Mouse (Mus musculus) kidney, embryonic 14.5 days (tissue): Measurements from ENCODE around the gene 1700008O03Rik. TPM values are rescaled to one million over a fixed set of nuclear protein-coding genes. Genes with fewer than 3 reads are reported as not detected.

ENCODE experiments used
- ATAC-seq: fragments of 200-750 bp; cut with Nextera tagmentation; 2 replicates; pipeline ENCODE4 v1.8.0; 2017; ENCODE audit warnings: moderate number of reproducible peaks, mild to moderate bottlenecking, moderate TSS enrichment, moderate library complexity; ENCODE audit not compliant: low FRiP score, low TSS enrichment
- H3K27ac ChIP-seq: fragments of 300-500 bp; sonication (generic); 2 replicates; pipeline ENCODE4 v1.5.1; 2014; ENCODE audit warnings: low read depth, mild to moderate bottlenecking, low read length, moderate library complexity, mixed read lengths
- H3K27me3 ChIP-seq: fragments of 300-500 bp; sonication (generic); 2 replicates; pipeline ENCODE4 v1.6.1; 2014; ENCODE audit warnings: mild to moderate bottlenecking, low read length; ENCODE audit not compliant: control insufficient read depth, insufficient read depth
- H3K36me3 ChIP-seq: fragments of 300-500 bp; sonication (generic); 2 replicates; pipeline ENCODE4 v1.6.1; 2014; ENCODE audit warnings: low read length, mixed read lengths; ENCODE audit not compliant: control insufficient read depth, insufficient read depth
- H3K4me1 ChIP-seq: fragments of 300-500 bp; sonication (generic); 2 replicates; pipeline ENCODE4 v1.6.1; 2014; ENCODE audit warnings: low read length, mixed read lengths; ENCODE audit not compliant: control insufficient read depth, insufficient read depth
- H3K4me2 ChIP-seq: fragments of 300-500 bp; sonication (generic); replicated peaks from 2 replicates; pipeline ENCODE4 v1.6.1; 2014; ENCODE audit warnings: low read depth, mild to moderate bottlenecking, low read length
- H3K4me3 ChIP-seq: fragments of 300-500 bp; sonication (generic); 2 replicates; pipeline ENCODE4 v1.5.1; 2014; ENCODE audit warnings: mild to moderate bottlenecking, low read length
- H3K9ac ChIP-seq: fragments of 300-500 bp; sonication (generic); 2 replicates; pipeline ENCODE4 v1.6.1; 2014; ENCODE audit warnings: low read depth, mild to moderate bottlenecking, low read length, moderate library complexity
- H3K9me3 ChIP-seq: fragments of 300-500 bp; sonication (generic); 2 replicates; pipeline ENCODE4 v1.6.1; 2016; ENCODE audit warnings: low read length; ENCODE audit not compliant: control insufficient read depth
- WGBS: fragments of 180-500 bp; shearing (Covaris S2); extraction: QIAGEN DNeasy Blood & Tissue Kit; methylation state at CpG from one replicate; pipeline ENCODE4 v1.1.7; 2014; 5-methylcytosine and 5-hydroxymethylcytosine counted together
- polyA plus RNA-seq: library from polyadenylated mRNA; unstranded; fragments of >200 nt; fragmentation: Nextera tagmentation; extraction: Ambion mirVana; gene quantifications from 2 replicates; pipeline ENCODE4 v1.2.1, GENCODE M21; 2014

The 1700008O03Rik gene
- polyA plus RNA-seq, 1 experiment from 2014 or later, result 1.0 TPM

GRCm38 (mm10) chr7:44341714-44342113, 43.9 kb downstream of the 1700008O03Rik start:
- WGBS, result 76% methylated on average over 5 of the region's 5 CpGs
- H3K27ac ChIP-seq, result no peak overlapping the region
- H3K36me3 ChIP-seq, result no peaks in the 10 kb centered on the region
- ATAC-seq, result no peak
- no peaks in the 10 kb centered on the region for H3K9me3 ChIP-seq
- 0 out of 2 replicates have a peak, but pooled peaks cover 7% of the 10 kb centered on the region for H3K4me1 ChIP-seq
- peaks cover 38% of the 10 kb centered on the region for H3K27me3 ChIP-seq
- no peak overlapping the region for H3K4me3 ChIP-seq
- no peak overlapping the region for H3K9ac ChIP-seq
- no peak overlapping the region for H3K4me2 ChIP-seq

- 76% methylated on average over 10 of the region's 10 CpGs for WGBS
These were observed 44.5 kb downstream of the 1700008O03Rik start for GRCm38 (mm10) chr7:44341119-44341518.

GRCm38 (mm10) chr7:44340226-44340625, 45.4 kb downstream of the 1700008O03Rik start:
- WGBS, result 68% methylated on average over 6 of the region's 6 CpGs
- no peak overlapping the region for H3K4me2 ChIP-seq
- 0 out of 2 replicates have a peak, but pooled peaks cover 7% of the 10 kb centered on the region for H3K4me1 ChIP-seq
- H3K4me3 ChIP-seq, result no peak overlapping the region
- no peaks in the 10 kb centered on the region for H3K9me3 ChIP-seq
- no peak for ATAC-seq
- H3K36me3 ChIP-seq, result no peaks in the 10 kb centered on the region
- H3K9ac ChIP-seq, result no peak overlapping the region
- no peak overlapping the region for H3K27ac ChIP-seq
- H3K27me3 ChIP-seq, result peaks cover 53% of the 10 kb centered on the region

More at GRCm38 (mm10) chr7:44341119-44341518, 44.5 kb downstream of the 1700008O03Rik start:
- no peak for ATAC-seq
- H3K4me2 ChIP-seq, result no peak overlapping the region
- H3K27ac ChIP-seq, result no peak overlapping the region
- H3K9me3 ChIP-seq, result no peaks in the 10 kb centered on the region
- 0 out of 2 replicates have a peak, but pooled peaks cover 7% of the 10 kb centered on the region for H3K4me1 ChIP-seq
- H3K9ac ChIP-seq, result no peak overlapping the region
- H3K27me3 ChIP-seq, result peaks cover 44% of the 10 kb centered on the region
- no peak overlapping the region for H3K4me3 ChIP-seq
- no peaks in the 10 kb centered on the region for H3K36me3 ChIP-seq

GRCm38 (mm10) chr7:44337121-44337849, 48.3 kb downstream of the 1700008O03Rik start:
- ATAC-seq, result no peak
- 2% methylated on average over 32 of the region's 32 CpGs for WGBS
- H3K4me2 ChIP-seq, result no peak overlapping the region

GRCm38 (mm10) chr7:44336046-44337021, 49.3 kb downstream of the 1700008O03Rik start:
- H3K4me2 ChIP-seq, result peak overlapping the region; percentile 88
- H3K27ac ChIP-seq, result no peak overlapping the region
- ATAC-seq, result peak; percentile 24; the same call in 1 of the 2 replicates
- H3K27me3 ChIP-seq, result peaks cover 62% of the 10 kb centered on the region
- no peaks in the 10 kb centered on the region for H3K9me3 ChIP-seq
- no peaks in the 10 kb centered on the region for H3K4me1 ChIP-seq
- H3K36me3 ChIP-seq, result no peaks in the 10 kb centered on the region
- WGBS, result under 1% methylated on average over 38 of the region's 54 CpGs
- H3K9ac ChIP-seq, result no peak overlapping the region
- peak overlapping the region; percentile 40 for H3K4me3 ChIP-seq

More at GRCm38 (mm10) chr7:44337121-44337849, 48.3 kb downstream of the 1700008O03Rik start:
- no peak overlapping the region for H3K9ac ChIP-seq
- H3K9me3 ChIP-seq, result no peaks in the 10 kb centered on the region
- no peaks in the 10 kb centered on the region for H3K4me1 ChIP-seq
- H3K36me3 ChIP-seq, result no peaks in the 10 kb centered on the region
- no peak overlapping the region for H3K27ac ChIP-seq
- H3K4me3 ChIP-seq, result 0 out of 2 replicates have a peak overlapping the region, but pooled peaks have one; percentile 40
- H3K27me3 ChIP-seq, result peaks cover 60% of the 10 kb centered on the region

DNA sequence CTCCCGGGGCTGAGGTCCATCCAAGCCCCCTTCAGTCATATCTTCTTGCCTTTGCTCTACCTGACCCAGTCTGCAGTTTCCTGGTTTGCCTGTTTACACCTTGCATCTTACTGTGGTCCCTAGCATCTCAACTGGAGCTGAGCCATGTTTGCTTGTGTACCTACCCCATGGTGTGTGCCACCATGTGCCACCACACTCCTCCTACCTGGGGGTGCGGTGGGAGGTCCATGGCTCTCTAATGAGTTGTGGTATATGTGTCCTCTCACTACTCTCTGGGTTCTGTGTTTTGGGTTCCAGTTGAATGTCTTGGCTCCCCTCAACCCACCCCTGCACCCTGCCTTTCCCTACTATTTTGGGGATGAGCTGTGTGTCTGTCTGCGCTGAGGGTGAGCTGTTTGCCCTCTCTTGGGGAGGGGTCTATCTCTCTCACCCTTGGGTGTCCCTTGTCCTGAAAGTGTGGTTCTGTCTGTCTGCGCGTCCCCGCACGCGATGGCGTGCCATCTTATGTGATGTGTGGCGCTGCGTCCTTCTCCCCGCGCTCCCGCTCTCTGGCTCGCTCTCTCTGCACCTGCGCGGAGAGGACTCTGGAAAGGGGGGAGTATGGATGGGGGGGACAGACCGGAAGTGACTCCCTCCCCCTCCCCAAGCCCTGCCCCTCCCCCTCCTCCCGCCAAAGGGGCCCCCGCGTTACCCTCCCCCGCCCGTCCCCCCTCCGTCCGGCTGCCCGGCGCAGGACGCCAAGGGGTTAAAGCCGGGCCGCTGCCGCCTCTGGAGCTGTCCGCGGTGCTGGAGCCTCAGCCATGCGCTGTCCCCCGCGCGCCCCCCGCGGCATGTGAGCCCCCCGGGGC, 50.4 kb downstream of the 1700008O03Rik start:
- H3K4me3 ChIP-seq, result peak overlapping the region; percentile 40
- H3K36me3 ChIP-seq, result no peaks in the 10 kb centered on the region
- H3K4me1 ChIP-seq, result no peaks in the 10 kb centered on the region
- H3K27me3 ChIP-seq, result peaks cover 61% of the 10 kb centered on the region
- H3K4me2 ChIP-seq, result peak overlapping the region; percentile 88
- 4% methylated on average over 26 of the region's 40 CpGs for WGBS
- no peak overlapping the region for H3K27ac ChIP-seq
- H3K9me3 ChIP-seq, result no peaks in the 10 kb centered on the region
- ATAC-seq, result peak; percentile 51
- no peak overlapping the region for H3K9ac ChIP-seq

GRCm38 (mm10) chr7:44334139-44334538, 51.5 kb downstream of the 1700008O03Rik start:
- no peaks in the 10 kb centered on the region for H3K36me3 ChIP-seq
- ATAC-seq, result no peak
- no peak overlapping the region for H3K4me3 ChIP-seq
- no peak overlapping the region for H3K27ac ChIP-seq
- no peaks in the 10 kb centered on the region for H3K4me1 ChIP-seq
- peaks cover 52% of the 10 kb centered on the region for H3K27me3 ChIP-seq
- WGBS, result 71% methylated on average over 14 of the region's 14 CpGs
- H3K9ac ChIP-seq, result no peak overlapping the region
- no peak overlapping the region for H3K4me2 ChIP-seq
- H3K9me3 ChIP-seq, result no peaks in the 10 kb centered on the region

DNA sequence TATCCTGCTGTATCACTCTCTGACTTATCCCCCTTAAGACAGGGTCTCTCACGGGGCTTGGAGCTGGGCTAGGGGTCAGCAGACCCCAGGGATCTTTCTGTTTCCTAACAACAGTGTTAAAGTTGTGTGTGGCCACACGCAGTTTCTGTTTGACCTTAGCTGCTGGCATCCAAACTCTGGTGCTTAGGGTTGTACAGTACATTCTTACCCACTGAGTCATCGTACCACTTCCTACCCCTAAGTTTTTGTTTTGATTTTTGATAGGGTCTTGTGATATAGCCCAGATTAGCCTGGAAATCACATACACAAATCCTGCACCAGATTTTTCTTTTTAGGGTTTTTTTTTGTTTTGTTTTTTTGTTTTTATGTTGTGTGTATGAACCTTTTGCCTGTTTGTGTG, 53.3 kb downstream of the 1700008O03Rik start:
- Histone ChIP-seq H3K9me3 (no peaks in the 10 kb centered on the region), H3K27me3 (peaks cover 36% of the 10 kb centered on the region), H3K27ac (no peak overlapping the region), H3K36me3 (no peaks in the 10 kb centered on the region), H3K9ac (no peak overlapping the region), H3K4me3 (no peak overlapping the region), H3K4me2 (no peak overlapping the region), H3K4me1 (no peaks in the 10 kb centered on the region)
- no peak for ATAC-seq
- 63% methylated on average over 3 of the region's 3 CpGs for WGBS
